Mouse (Mus musculus) cerebellum, adult 9-10 months (tissue): Measurements from ENCODE around the gene Olfr1254.

Experiments used
- DNase-seq: peaks from one replicate; pipeline ENCODE4 v3.0.0; 2022

The Olfr1254 gene

DNA sequence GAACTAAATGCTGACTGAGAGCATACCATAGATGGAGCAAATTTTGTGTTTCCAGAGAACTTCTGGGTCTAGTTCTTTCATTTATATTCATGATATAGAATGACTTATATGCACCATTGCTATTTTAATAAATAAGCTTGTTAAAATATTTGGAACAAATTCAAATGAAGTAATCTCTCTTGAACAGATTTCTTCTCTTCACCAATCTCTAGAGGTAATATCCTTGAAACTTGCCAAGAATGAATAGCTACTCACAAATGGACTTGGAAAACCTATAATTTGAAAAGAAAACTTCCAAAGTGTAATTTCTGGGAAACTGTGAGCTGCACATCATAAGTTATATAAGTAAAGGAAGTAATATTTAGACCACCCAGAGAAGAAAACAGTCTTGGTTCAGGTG is at the start of gene Olfr1254:
Gene Olfr1254, minus strand, starts transcription at position 101 of the 400 bp plus-strand sequence.
- DNase-seq, result no peak

DNA sequence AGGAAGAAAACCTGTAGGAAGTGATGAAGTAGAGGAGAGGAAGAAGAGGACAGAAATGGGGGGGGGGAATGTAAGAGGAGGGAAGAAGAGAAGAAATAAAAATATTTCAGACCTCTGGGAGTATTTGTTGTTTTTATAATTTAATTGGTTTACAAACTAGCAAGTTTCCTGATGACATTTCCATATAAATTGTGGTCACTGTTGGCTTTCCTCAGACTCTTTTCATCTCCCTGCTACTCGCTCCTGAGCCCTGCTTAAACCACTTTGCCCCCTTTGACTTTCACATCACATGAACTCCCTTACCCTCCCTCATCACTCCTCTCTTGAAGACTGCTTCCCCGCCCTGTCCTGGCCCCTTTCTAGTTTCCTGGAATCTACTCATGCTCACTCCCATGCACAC is 48.0 kb upstream of the Olfr1254 start, which contains the start of gene Olfr1256:
Gene Olfr1256, minus strand, starts transcription at position 101 of the 400 bp plus-strand sequence.
- DNase-seq, result no peak

DNA sequence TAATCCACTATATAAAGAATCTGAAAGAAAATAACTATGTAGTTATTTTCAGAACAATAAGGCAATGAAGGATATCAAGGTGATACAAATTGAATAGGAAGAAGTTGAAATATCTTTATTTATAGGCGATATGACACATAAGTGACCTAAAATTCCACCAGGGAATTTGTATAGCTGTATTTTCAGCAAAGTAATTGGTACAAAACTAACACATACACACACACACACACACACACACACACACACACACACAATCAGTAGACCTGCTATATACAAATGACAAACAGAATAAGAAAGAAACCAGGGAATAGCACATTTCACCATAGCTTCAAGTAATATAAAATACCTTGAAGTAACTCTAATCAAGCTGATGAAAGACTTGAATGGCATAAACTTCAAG is 26.8 kb upstream of the Olfr1254 start:
- DNase-seq, result no peak

DNA sequence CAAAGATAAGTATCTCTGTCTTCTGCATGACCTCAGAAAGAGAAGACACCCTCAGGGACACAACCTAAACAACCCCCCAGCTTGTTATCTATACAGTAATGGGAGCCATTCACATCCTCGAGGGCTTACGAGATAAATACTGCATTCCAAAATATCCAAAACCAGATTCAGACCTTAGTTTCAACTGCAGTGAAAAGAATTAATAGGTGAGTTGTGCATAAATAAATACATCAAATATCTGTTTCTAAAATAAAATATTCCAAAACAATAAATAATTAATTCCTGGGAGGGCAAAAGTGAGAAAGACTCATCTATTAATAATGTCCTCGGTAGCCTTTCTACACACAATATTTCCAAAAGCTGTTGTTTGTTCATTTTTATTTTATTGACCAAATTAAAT is 18.3 kb upstream of the Olfr1254 start, which contains the start of gene Olfr1255:
Gene Olfr1255, plus strand, starts transcription at position 301 of the 400 bp plus-strand sequence.
- no peak for DNase-seq

DNA sequence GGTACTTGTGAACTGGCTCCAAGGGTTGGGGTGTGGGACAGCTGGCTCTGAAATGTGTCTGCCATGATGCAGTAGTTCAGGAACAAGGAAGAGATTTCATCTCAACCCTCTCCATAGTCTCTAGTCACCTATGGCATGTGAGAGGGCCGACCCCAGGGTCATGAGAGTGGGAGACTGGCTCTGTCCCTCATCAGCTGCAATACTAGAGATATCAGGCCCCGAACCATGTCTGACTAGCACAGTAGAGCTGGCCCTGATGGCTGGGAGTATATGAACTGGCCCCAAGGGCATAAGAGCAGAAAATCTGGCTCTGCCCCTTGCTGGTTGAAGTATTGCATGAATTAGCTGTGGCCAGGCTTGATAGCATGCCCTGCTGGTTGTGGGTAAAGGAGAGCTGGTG is 17.3 kb upstream of the Olfr1254 start:
- no peak for DNase-seq

DNA sequence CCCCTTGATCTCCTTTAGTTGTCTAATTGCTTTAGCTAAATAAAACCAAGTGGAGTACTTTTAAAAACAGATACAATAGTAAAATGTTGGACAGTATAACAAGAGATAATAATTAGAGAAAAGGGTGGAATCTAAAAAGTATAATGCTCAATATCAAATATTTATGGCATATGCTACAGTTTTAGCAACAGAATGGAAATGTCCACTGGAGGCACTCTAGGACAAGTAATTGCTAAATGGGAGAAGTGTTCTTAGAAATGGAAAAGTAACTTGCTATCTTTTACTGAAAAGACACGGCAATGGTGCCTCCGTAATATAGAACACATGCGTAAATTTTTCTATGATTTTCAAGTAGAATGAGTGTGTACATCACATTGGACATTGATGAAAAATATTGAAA is 6.2 kb upstream of the Olfr1254 start:
- DNase-seq, result no peak

DNA sequence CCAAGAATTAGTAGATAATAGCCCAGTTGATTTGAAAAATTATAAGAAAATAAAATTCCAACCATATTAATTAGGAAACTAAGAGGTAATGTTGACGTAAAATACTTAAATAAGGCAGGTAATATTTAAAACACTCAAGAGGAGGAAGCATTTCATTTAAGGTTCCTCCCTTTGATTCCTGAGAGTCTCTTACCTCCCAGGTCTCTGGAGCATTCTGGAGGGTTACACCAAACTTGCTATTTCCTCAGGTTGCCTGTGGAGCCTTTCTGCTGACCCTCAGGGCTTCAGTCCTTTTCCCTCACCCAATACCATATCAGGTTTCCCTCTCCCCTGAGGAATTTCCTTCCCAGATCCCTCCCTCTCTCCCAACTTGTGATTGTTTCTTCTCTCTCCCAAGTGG is 36.4 kb downstream of the Olfr1254 start, which contains the start of gene Olfr1253:
Gene Olfr1253, minus strand, starts transcription at position 101 of the 400 bp plus-strand sequence.
- no peak for DNase-seq
